Mouse (Mus musculus) embryonic facial prominence, embryonic 13.5 days (tissue): ENCODE measurements around the gene Grb10. TPM values are rescaled to one million over a fixed set of nuclear protein-coding genes. Genes with fewer than 3 reads are reported as not detected.

Source experiments
- ATAC-seq: fragments of 200-750 bp; cut with Nextera tagmentation; 2 replicates; pipeline ENCODE4 v1.8.0; 2017; ENCODE audit warnings: low read depth; ENCODE audit not compliant: insufficient number of reproducible peaks, insufficient read depth, low FRiP score, low TSS enrichment
- H3K27ac ChIP-seq: fragments of 300-500 bp; sonication (generic); 2 replicates; pipeline ENCODE4 v1.5.1; 2015; ENCODE audit warnings: moderate library complexity, mild to moderate bottlenecking, inconsistent platforms
- H3K27me3 ChIP-seq: fragments of 300-500 bp; sonication (generic); 2 replicates; pipeline ENCODE4 v1.6.1; 2015; ENCODE audit warnings: mild to moderate bottlenecking, inconsistent platforms
- H3K36me3 ChIP-seq: fragments of 300-500 bp; sonication (generic); 2 replicates; pipeline ENCODE4 v1.6.1; 2015; ENCODE audit warnings: mild to moderate bottlenecking, inconsistent platforms
- H3K4me1 ChIP-seq: fragments of 300-500 bp; sonication (generic); 2 replicates; pipeline ENCODE4 v1.6.1; 2015; ENCODE audit warnings: inconsistent platforms
- H3K4me2 ChIP-seq: fragments of 300-500 bp; sonication (generic); 2 replicates; pipeline ENCODE4 v1.6.1; 2015; ENCODE audit warnings: moderate library complexity, mild to moderate bottlenecking, inconsistent platforms
- H3K4me3 ChIP-seq: fragments of 300-500 bp; sonication (generic); 2 replicates; pipeline ENCODE4 v1.5.1; 2015; ENCODE audit warnings: mild to moderate bottlenecking, inconsistent platforms
- H3K9ac ChIP-seq: fragments of 300-500 bp; sonication (generic); 2 replicates; pipeline ENCODE4 v1.6.1; 2015; ENCODE audit warnings: mild to moderate bottlenecking, inconsistent platforms
- H3K9me3 ChIP-seq: fragments of 300-500 bp; sonication (generic); 2 replicates; pipeline ENCODE4 v1.6.1; 2016; ENCODE audit warnings: inconsistent platforms
- WGBS: fragments of 180-500 bp; shearing (Covaris S2); methylation state at CpG from one replicate; pipeline ENCODE4 v1.1.7; 2015; ENCODE audit warnings: mixed read lengths; 5-methylcytosine and 5-hydroxymethylcytosine counted together
- polyA plus RNA-seq: library from polyadenylated mRNA; unstranded; fragments of >200 nt; fragmentation: Nextera tagmentation; extraction: Ambion mirVana; gene quantifications from 2 replicates; pipeline ENCODE4 v1.2.1, GENCODE M21; 2015

Grb10 gene
- polyA plus RNA-seq, 1 experiment from 2014 or later = 444 TPM

DNA sequence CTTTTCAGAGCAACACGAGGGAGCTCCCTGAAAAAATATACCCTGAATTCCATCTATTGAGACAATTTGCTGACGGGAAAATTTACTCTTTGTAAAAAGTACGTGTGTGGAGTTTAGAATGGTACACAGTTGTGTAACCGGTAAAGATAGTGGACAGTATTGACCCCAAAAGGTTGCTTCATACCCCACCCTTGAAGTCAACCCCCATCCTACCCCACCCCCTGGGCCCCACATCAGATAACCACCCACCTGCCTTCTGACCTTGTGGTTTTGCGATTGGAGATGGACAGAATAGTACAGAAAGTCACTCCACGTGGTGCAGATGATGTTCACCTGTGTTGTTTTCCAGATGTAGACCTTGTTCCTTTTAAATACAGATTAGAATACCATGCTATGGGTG, 2.9 kb upstream of the Grb10 start:
- no peak overlapping the region for H3K9ac ChIP-seq
- no peaks in the 10 kb centered on the region for H3K36me3 ChIP-seq
- ATAC-seq = no peak
- no peak overlapping the region for H3K4me2 ChIP-seq
- H3K27ac ChIP-seq = no peak overlapping the region
- H3K9me3 ChIP-seq = no peaks in the 10 kb centered on the region
- H3K4me1 ChIP-seq = 0 out of 2 replicates have a peak, but pooled peaks cover 6% of the 10 kb centered on the region
- H3K27me3 ChIP-seq = peaks cover 73% of the 10 kb centered on the region
- WGBS = 79% methylated on average over 6 of the region's 6 CpGs
- H3K4me3 ChIP-seq = no peak overlapping the region

DNA sequence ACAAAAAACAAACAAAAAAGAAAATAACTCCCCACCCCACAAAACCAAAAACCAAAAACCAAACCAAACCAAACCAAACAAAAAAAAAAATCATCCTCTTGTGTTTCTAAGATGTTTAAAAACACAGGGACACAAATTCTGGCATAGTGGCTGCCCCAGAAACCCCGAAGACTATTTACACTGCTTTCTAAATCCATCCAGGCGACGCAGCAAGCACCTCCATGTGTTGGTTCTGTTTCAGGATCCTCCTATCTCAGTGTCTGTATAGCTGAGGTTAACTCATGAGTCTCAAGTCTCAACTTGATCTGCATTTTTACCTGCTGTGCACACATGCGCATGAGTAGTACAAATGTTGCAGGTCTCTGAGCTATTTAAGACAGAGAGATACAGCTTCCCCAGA, 1.9 kb upstream of the Grb10 start:
- Histone ChIP-seq H3K9ac (no peak overlapping the region), H3K4me2 (no peak overlapping the region), H3K27ac (no peak overlapping the region), H3K36me3 (no peaks in the 10 kb centered on the region), H3K4me3 (no peak overlapping the region), H3K9me3 (no peaks in the 10 kb centered on the region), H3K27me3 (peaks cover 83% of the 10 kb centered on the region), H3K4me1 (0 out of 2 replicates have a peak, but pooled peaks cover 6% of the 10 kb centered on the region)
- ATAC-seq = no peak
- WGBS = 88% methylated on average over 4 of the region's 4 CpGs

DNA sequence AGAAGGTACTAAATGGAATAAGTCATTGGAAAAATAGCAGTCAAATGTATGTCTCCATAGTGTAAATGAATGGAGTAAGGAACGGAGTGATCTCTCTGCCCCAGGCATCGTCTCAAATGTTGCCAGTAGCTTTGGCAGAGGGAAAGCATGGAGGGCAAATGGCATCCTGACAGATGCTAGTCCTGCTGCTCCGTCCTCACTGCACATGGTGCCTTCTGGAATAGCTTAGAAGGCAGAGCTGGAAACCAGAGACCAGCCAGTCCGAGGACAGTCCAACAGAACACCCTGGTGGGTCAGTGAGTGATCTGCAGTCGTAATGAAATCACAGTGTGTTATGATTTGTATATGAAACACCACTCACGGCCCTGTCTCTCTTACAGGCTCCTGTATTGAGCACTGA, 1.3 kb upstream of the Grb10 start:
- Histone ChIP-seq H3K27ac (no peak overlapping the region), H3K4me3 (no peak overlapping the region), H3K9ac (no peak overlapping the region), H3K27me3 (peaks cover 87% of the 10 kb centered on the region), H3K36me3 (no peaks in the 10 kb centered on the region), H3K4me2 (no peak overlapping the region), H3K4me1 (0 out of 2 replicates have a peak, but pooled peaks cover 6% of the 10 kb centered on the region), H3K9me3 (no peaks in the 10 kb centered on the region)
- WGBS = 62% methylated on average over 6 of the region's 6 CpGs
- ATAC-seq = no peak

DNA sequence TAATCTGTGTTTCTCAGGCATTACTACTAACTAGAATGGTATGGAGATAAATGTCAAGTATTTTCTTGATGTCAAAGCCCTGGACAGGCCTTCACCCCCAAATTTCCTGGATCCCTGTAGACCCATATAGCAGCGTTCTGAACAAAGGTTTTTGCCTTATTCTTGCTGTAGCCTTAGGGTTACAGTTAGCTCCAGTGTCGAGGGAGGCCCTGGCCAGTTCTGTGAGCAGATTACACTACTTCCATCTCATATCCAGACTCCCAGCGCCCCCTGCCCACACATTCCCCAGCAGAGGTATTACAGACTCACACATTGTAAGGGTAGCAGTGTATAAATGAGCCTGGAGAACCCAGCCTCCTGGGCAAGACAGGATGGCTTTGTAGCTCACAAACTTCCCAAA, 615 bp upstream of the Grb10 start:
- H3K9ac ChIP-seq = no peak overlapping the region
- no peaks in the 10 kb centered on the region for H3K36me3 ChIP-seq
- no peak overlapping the region for H3K4me3 ChIP-seq
- peak overlapping the region; percentile 67 for H3K4me2 ChIP-seq
- 19% methylated on average over 3 of the region's 3 CpGs for WGBS
- no peaks in the 10 kb centered on the region for H3K9me3 ChIP-seq
- H3K4me1 ChIP-seq = 0 out of 2 replicates have a peak, but pooled peaks cover 6% of the 10 kb centered on the region
- peaks cover 89% of the 10 kb centered on the region for H3K27me3 ChIP-seq
- no peak for ATAC-seq
- peak overlapping the region; percentile 94 for H3K27ac ChIP-seq

DNA sequence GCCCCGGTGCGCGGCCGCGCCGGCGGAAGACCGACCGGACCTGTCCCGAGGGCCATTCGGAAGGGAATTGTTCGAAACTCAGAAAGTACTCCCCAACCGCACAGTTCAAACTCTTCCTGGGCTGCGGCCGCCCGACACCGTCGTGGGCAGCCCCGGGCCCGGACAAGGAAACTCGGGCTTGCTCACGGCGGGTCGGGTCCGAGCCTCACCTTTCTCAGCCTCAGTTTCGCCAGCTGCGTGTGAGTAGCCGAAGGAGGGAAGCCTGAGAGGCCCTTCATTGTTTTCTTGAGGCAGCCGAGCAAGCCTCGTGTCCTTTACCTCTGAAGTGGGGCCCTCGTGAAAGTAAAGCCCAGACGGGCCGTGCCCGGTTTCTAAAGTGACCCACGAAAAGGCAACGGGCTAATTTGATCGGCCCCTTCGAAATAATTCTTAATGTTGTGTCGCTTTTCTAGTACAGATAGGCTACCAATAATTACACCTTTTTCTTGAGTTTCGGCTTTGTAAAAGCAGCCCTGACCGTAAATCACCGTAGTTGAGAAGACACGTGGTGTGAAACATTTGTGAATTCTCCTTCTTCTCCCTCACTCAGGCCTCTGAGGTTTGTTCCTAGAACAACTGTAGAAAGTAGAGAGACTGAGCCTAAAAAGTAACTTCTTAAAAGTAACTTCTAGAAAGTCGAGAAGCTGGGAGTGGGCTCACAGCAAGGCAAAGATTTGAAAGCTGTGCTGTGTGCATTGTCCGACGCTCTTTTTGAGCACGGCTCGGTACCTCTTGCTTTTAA, 604 bp downstream of the Grb10 start:
- 4% methylated on average over 48 of the region's 48 CpGs for WGBS
- H3K9me3 ChIP-seq = no peaks in the 10 kb centered on the region
- peak overlapping the region; percentile 96 for H3K9ac ChIP-seq
- ATAC-seq = peak; percentile 27
- H3K27me3 ChIP-seq = peaks cover 95% of the 10 kb centered on the region
- H3K36me3 ChIP-seq = no peaks in the 10 kb centered on the region
- peak overlapping the region; percentile 67 for H3K4me2 ChIP-seq
- H3K27ac ChIP-seq = peak overlapping the region; percentile 94
- peaks cover 6% of the 10 kb centered on the region; the same call in 1 of the 2 replicates for H3K4me1 ChIP-seq
- H3K4me3 ChIP-seq = peak overlapping the region; percentile 63

DNA sequence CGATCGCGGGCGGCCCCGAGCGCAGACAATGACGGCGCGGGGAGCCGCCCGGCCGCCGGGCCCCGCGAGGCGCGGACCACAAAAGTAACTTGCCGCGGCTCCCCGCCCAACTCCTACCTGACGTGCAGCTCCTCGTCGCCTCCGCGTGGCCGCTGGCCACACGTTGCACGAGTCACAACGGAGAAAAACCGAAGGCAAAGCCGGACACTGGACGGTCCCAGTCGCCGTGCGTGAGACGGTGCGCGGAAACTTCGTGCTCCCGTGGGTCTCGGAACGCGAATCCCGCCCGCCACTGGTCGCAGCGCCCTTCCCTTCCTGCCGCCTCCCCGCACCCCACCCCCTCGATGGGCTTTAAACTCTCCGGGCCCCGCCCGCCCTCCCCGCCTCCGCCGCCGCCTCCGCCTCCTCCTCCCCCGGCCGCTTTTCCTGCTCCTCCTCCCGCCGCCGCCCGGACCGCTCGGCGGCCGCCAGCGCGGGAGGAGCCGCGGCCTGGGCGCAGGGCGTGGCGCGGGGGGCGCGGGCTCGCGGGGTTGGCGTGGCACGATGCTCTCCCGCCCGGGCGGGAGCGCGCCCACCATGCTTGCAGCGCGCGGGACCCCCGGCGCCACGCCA, 1.3 kb downstream of the Grb10 start:
- Histone ChIP-seq H3K9me3 (no peaks in the 10 kb centered on the region), H3K36me3 (no peaks in the 10 kb centered on the region), H3K4me1 (peaks cover 6% of the 10 kb centered on the region; the same call in 1 of the 2 replicates), H3K9ac (peak overlapping the region; percentile 96), H3K4me2 (peak overlapping the region; percentile 67), H3K4me3 (peak overlapping the region; percentile 63), H3K27me3 (peaks cover 96% of the 10 kb centered on the region), H3K27ac (peak overlapping the region; percentile 94)
- ATAC-seq = peak; percentile 75
- under 1% methylated on average over 64 of the region's 93 CpGs for WGBS

DNA sequence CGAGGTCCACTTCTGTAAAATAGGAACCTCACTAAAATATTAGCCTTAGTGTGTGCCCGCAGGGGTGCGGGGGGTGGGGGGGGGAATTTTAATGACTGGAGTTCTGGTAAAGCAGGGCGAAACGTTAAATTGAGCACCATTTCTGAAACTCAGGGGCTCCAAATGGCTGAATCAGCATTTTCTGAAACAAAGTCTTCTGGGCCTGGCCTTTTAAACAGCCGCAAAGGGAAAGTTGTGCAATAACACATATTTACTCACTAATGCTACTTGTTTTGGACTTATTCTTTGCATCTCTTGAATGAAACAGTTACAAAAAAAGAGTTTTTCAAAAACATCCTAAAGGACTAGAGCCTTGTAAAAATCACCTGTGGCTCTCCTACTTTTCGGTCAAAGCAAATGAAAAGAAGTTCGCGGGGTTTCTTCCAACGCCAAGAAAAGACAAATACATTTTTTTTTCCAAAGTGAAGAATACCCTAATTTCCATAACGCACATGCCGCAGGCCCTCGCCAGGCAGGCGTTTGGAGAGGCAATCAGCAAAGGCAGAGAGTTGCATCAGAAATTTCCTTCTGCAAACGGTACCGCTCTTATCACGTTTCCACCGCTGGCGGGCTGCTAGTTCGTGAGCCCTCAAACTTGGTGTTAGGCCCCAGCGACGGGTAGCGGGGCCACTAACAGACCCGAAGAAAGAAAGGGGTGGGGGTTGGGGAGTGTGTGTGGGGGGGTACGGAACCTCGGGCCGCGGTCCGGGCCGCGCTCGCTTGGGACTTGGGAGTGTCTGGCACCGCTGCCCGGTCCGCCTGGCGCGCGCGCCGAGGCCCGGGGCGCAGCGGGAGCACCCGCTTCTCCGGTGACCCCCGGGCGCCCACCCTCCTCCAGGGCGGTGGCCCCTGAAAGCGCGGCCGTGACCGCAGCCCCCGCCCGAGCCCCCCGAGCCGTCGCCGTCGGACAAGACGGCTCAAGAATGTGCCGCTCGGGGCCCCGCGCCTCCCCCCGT, 2.3 kb downstream of the Grb10 start:
- peak overlapping the region; percentile 67 for H3K4me2 ChIP-seq
- 3% methylated on average over 56 of the region's 65 CpGs for WGBS
- H3K4me1 ChIP-seq = peaks cover 11% of the 10 kb centered on the region; the same call in 1 of the 2 replicates
- H3K4me3 ChIP-seq = peak overlapping the region; percentile 63
- ATAC-seq = no peak
- no peaks in the 10 kb centered on the region for H3K9me3 ChIP-seq
- H3K27ac ChIP-seq = peak overlapping the region; percentile 94
- H3K9ac ChIP-seq = peak overlapping the region; percentile 96
- 0 out of 2 replicates have a peak, but pooled peaks cover 6% of the 10 kb centered on the region for H3K36me3 ChIP-seq
- peaks cover 94% of the 10 kb centered on the region for H3K27me3 ChIP-seq

DNA sequence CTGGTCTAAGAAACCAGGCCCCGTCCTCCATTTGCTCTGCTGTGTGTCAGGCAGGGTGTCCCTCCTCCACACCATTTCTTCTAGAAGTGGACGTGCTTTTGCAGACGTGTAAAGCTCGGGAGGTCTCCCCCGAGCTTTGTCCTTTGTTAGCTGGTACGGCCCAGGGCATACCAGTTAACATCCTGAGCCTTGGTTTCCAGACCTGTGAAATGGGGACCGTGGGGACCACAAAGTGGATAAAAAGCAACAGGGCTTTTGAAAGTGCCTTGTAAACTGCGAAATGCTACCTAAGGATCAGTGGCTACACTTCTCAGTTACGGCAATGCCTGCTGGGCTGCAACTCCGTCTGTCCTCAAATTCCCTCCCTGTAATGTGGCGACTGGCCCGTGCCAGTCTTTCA, 3.2 kb downstream of the Grb10 start:
- no peak for ATAC-seq
- Histone ChIP-seq H3K4me2 (peak overlapping the region; percentile 67), H3K4me3 (peak overlapping the region; percentile 63), H3K4me1 (peaks cover 11% of the 10 kb centered on the region; the same call in 1 of the 2 replicates), H3K27me3 (peaks cover 94% of the 10 kb centered on the region), H3K27ac (peak overlapping the region; percentile 94), H3K36me3 (peaks cover 9% of the 10 kb centered on the region; the same call in 1 of the 2 replicates), H3K9me3 (no peaks in the 10 kb centered on the region), H3K9ac (peak overlapping the region; percentile 96)
- 6% methylated on average over 12 of the region's 12 CpGs for WGBS

DNA sequence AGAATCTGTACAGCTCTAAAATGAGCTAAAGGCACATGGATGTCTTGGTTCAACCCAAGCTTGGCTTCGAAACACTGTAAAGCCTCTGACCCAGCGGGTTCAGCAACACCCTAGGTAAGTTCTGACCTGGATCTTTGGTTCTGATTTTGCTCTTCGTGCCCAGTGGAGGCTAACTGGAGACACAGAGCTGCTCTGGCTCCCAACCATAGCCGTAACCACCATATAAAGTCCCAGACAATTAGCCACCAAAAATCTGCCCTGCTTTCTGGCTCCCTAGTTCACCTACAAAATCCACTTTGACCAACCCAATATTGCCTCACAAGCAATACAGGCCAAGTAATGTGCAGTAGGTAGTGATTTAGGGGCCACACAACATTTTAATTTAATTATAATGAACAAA, 3.7 kb downstream of the Grb10 start:
- WGBS = 39% methylated on average over 4 of the region's 4 CpGs
- Histone ChIP-seq H3K27me3 (peaks cover 94% of the 10 kb centered on the region), H3K36me3 (peaks cover 15% of the 10 kb centered on the region), H3K9me3 (peaks cover under 1% of the 10 kb centered on the region; the same call in 1 of the 2 replicates), H3K27ac (peak overlapping the region; percentile 94), H3K4me3 (peak overlapping the region; percentile 63), H3K9ac (peak overlapping the region; percentile 96), H3K4me2 (peak overlapping the region; percentile 67), H3K4me1 (peaks cover 11% of the 10 kb centered on the region; the same call in 1 of the 2 replicates)
- no peak for ATAC-seq

DNA sequence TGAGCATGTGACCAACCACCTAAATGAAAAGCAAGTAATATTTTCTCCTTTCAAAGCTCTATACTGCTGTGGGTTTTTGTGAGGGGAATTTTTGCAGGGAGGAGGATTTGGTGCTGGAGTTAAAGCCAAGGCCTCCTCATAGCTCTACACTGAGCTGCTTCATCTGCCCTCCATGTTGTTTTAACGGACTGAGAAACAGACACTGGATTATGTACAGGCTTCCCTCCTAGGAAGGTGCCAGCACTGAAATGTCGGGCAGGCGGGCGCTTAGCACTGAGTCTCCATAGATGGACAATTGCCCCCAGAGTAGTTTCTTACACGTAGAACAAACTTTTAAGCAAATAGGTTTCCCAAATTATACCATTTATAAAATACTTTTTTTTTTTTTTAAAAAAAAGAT, 4.1 kb downstream of the Grb10 start:
- peaks cover 9% of the 10 kb centered on the region; the same call in 1 of the 2 replicates for H3K4me1 ChIP-seq
- WGBS = 24% methylated on average over 5 of the region's 5 CpGs
- peak overlapping the region; percentile 63 for H3K4me3 ChIP-seq
- peak overlapping the region; percentile 94 for H3K27ac ChIP-seq
- peak overlapping the region; percentile 67 for H3K4me2 ChIP-seq
- no peak for ATAC-seq
- peaks cover 19% of the 10 kb centered on the region for H3K36me3 ChIP-seq
- H3K27me3 ChIP-seq = peaks cover 94% of the 10 kb centered on the region
- peak overlapping the region; percentile 96 for H3K9ac ChIP-seq
- H3K9me3 ChIP-seq = peaks cover 5% of the 10 kb centered on the region; the same call in 1 of the 2 replicates

DNA sequence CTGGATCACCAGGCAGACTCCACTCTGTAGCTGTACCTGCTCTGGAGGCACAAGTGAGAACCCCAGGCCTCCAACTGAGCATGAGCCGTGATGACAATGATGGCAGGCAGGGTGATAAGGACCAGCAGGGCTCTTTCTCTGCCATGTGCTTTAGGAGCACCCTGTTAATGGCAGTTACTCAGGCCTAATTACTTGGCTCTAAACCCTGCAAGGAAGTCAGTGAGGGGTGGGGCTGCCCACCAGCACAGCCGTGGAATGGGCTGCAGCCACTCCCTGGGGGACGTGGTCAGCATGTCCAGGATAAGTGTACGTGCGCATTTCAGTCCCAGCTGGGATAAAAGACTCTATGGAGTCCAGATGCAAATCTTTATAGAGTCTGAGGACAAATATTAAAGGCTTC, 5.7 kb downstream of the Grb10 start:
- peaks cover 95% of the 10 kb centered on the region for H3K27me3 ChIP-seq
- peak overlapping the region; percentile 63 for H3K4me3 ChIP-seq
- peak overlapping the region; percentile 67 for H3K4me2 ChIP-seq
- no peak for ATAC-seq
- H3K4me1 ChIP-seq = peaks cover 6% of the 10 kb centered on the region; the same call in 1 of the 2 replicates
- peak overlapping the region; percentile 28; the same call in 1 of the 2 replicates for H3K9ac ChIP-seq
- WGBS = 25% methylated on average over 5 of the region's 5 CpGs
- H3K36me3 ChIP-seq = peaks cover 34% of the 10 kb centered on the region
- peaks cover 19% of the 10 kb centered on the region for H3K9me3 ChIP-seq
- H3K27ac ChIP-seq = no peak overlapping the region
